Mouse (Mus musculus): ENCODE measurements at regions not wholly inside any gene's neighbourhood (a gene's known extent, or its start where the extent isn't known, plus 50 kb on each side); places are given as distances from the start of the nearest gene placed in this dataset.
A peak's percentile ranks its signal among the peaks of the same experiment; 100 is the strongest.

- DNase-seq (ENCODE audit: low read depth, low spot score) = peak; percentile 14
Measured at GRCm38 (mm10) chr13:105377038-105377437, 66.4 kb upstream of the Htr1a start.

- DNase-seq (ENCODE audit: low read depth, low spot score) = no peak
Measured at GRCm38 (mm10) chr13:105378587-105378986, 64.9 kb upstream of the Htr1a start.

GRCm38 (mm10) chr13:105387016-105387772 is 56.2 kb upstream of the Htr1a start:
- no peak for DNase-seq (ENCODE audit: low read depth, low spot score)
